Mouse (Mus musculus) erythroblast, embryonic 14.5 days (primary cell): Measurements from ENCODE around the gene Xirp1.

Experiments
- GATA1 ChIP-seq: IDR thresholded peaks from 2 replicates; pipeline ENCODE4 v1.6.1; 2012; ENCODE audit warnings: low read length, inconsistent platforms, mixed read lengths
- TAL1 ChIP-seq: IDR thresholded peaks from 3 replicates; pipeline ENCODE4 v1.6.1; 2012; ENCODE audit warnings: low read length, inconsistent platforms, mixed read lengths

- TF ChIP-seq GATA1: no peak
- no peak for TF ChIP-seq TAL1
These were observed 4.2 kb upstream of the Xirp1 start for GRCm38 (mm10) chr9:120027401-120028151.
